9 mouse cellular contexts compared by ENCODE assay signal in genomic region chr12:30003680-30004364, GRCm38 (mm10).
A peak's percentile ranks its signal among the peaks of the same experiment; 100 is the strongest.
DNase-seq lines count a peak whose midpoint lies in the region; ATAC-seq and TF ChIP-seq lines count a peak whose summit lies in the region.
"Had no signal": no experiment of that assay in that cellular context is flagged by ENCODE, and none has a peak within 500 bp of the region (broad histone marks: within the 10 kb centered on the region; RNA-seq: fewer than 3 reads in every experiment).

No protein-coding gene starts in this region.

- no peaks in the 10 kb centered on the region for H3K4me1 ChIP-seq in limb, embryonic 15.5 days
- no peaks in the 10 kb centered on the region for H3K4me1 ChIP-seq in liver, embryonic 11.5 days (replicated peaks; ENCODE audit: control insufficient read depth, insufficient read depth, low read length)
- no peaks in the 10 kb centered on the region for H3K4me1 ChIP-seq in cerebellum, adult 2 months (ENCODE audit: control insufficient read depth, insufficient read depth, low read length)

- intact Hi-C loops in gastrocnemius, adult 2 months (cut with DNase I), result no loop called here

- no peak for TF ChIP-seq POLR2A in cerebellum, adult 2 months (IDR thresholded peaks at IDR 0.05; ENCODE audit: borderline replicate concordance, insufficient read depth, low read length)

- peaks cover 87% of the 10 kb centered on the region for H3K36me3 ChIP-seq in limb, embryonic 15.5 days
- peaks cover 3% of the 10 kb centered on the region; the same call in 1 of the 2 replicates for H3K36me3 ChIP-seq in liver, embryonic 11.5 days (ENCODE audit: control insufficient read depth, insufficient read depth, low read length)

- WGBS in limb, embryonic 15.5 days, result 80% methylated on average over 14 of the region's 14 CpGs
- WGBS in liver, embryonic 11.5 days, result 89% methylated on average over 14 of the region's 14 CpGs
- 33% methylated on average over 14 of the region's 14 CpGs for WGBS in cerebellum, adult 2 months

- no peaks in the 10 kb centered on the region for H3K27me3 ChIP-seq in limb, embryonic 15.5 days
- H3K27me3 ChIP-seq in liver, embryonic 11.5 days (replicated peaks; ENCODE audit: control insufficient read depth, insufficient read depth, low read length), result no peaks in the 10 kb centered on the region
- H3K27me3 ChIP-seq in cerebellum, adult 2 months (ENCODE audit: control insufficient read depth, insufficient read depth, low read length), result no peaks in the 10 kb centered on the region

- no peak overlapping the region for H3K4me2 ChIP-seq in limb, embryonic 15.5 days
- no peak overlapping the region for H3K4me2 ChIP-seq in liver, embryonic 11.5 days

- H3K9me3 ChIP-seq in limb, embryonic 15.5 days, result no peaks in the 10 kb centered on the region
- no peaks in the 10 kb centered on the region for H3K9me3 ChIP-seq in liver, embryonic 11.5 days (ENCODE audit: control insufficient read depth, low read length)

- no peak overlapping the region for H3K9ac ChIP-seq in limb, embryonic 15.5 days
- no peak overlapping the region for H3K9ac ChIP-seq in liver, embryonic 11.5 days (ENCODE audit: low read depth, low read length)

- peak; percentile 36; the same call in 1 of the 2 replicates for ATAC-seq in limb, embryonic 15.5 days (ENCODE audit: insufficient number of reproducible peaks, low FRiP score, low TSS enrichment, low read depth)
- ATAC-seq in liver, embryonic 11.5 days (replicated peaks; ENCODE audit: low FRiP score), result no peak

- TF ChIP-seq CTCF in gastrocnemius, adult 2 months (IDR thresholded peaks at IDR 0.05), result no peak
- no peak for TF ChIP-seq CTCF in cerebellum, adult 2 months (IDR thresholded peaks at IDR 0.05; ENCODE audit: borderline replicate concordance, insufficient read depth, low read depth, low read length)

- DNase-seq in gastrocnemius, adult 18-20 months (ENCODE audit: low spot score), result peak; percentile 21
- DNase-seq in gastrocnemius, adult 8-10 months (ENCODE audit: low spot score in 2 of 2), result no peak
- peak; percentile 83 for DNase-seq in Muller cell, postnatal 12 days (ENCODE audit: inconsistent ontology term)
- DNase-seq in gastrocnemius, adult 2 months, result peak; percentile 63
- DNase-seq in c-Kit-positive CD71-positive TER-119-positive erythroid progenitor cells, embryonic 14.5 days (ENCODE audit: low spot score), result no peak
- no peak for DNase-seq in liver, embryonic 11.5 days (ENCODE audit: low spot score)
- no peak for DNase-seq in cerebellum, adult 2 months
- DNase-seq: cerebellum, adult 11 months had no signal

- H3K27ac ChIP-seq in gastrocnemius, adult 2 months, result peak overlapping the region; percentile 9
- H3K27ac ChIP-seq in limb, embryonic 15.5 days, result no peak overlapping the region
- no peak overlapping the region for H3K27ac ChIP-seq in liver, embryonic 11.5 days (ENCODE audit: low read depth, low read length)
- no peak overlapping the region for H3K27ac ChIP-seq in cerebellum, adult 2 months (ENCODE audit: insufficient read depth, low read length)

- no peak overlapping the region for H3K4me3 ChIP-seq in gastrocnemius, adult 2 months
- no peak overlapping the region for H3K4me3 ChIP-seq in limb, embryonic 15.5 days
- no peak overlapping the region for H3K4me3 ChIP-seq in liver, embryonic 11.5 days (ENCODE audit: low read depth, low read length)
- H3K4me3 ChIP-seq in cerebellum, adult 2 months (replicated peaks; ENCODE audit: insufficient read depth, low read depth, low read length), result no peak overlapping the region

Comparison
In these comparisons a context has a peak if more than half of its experiments do, and no peak if none do; other contexts are left out.
1. DNase-seq: peak in gastrocnemius, adult 18-20 months (single experiment), Muller cell, postnatal 12 days (single experiment) and gastrocnemius, adult 2 months (single experiment); none in gastrocnemius, adult 8-10 months (0 of 2), c-Kit-positive CD71-positive TER-119-positive erythroid progenitor cells, embryonic 14.5 days (single experiment), liver, embryonic 11.5 days (single experiment) and cerebellum, adult 2 months (0 of 2).